Mouse (Mus musculus): Measurements from ENCODE around the gene Tmf1. TPM values are rescaled to one million over a fixed set of nuclear protein-coding genes. Genes with fewer than 3 reads are reported as not detected.

Tmf1 gene
- polyA plus RNA-seq, 1 experiment from 2014 or later, result 31.1 TPM

DNA sequence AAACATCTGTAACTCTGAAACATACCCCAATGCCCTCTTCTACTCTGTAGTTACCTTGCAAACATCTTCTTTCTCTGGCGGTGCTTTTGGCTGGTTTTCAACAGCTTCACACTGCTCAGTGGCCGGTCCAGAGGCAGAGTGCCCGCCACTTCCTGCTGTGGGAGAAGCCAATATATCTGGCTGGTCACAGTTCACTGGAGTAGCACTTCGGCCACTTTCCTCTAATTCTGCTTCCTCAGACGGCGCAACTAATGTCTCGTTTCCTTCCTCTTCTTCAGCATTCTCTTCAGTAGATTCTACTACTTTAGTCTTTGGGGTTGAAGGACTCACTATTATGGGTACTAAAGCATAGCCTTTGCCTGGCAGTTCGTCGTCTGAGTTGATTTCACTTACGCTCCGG, 3.2 kb downstream of the Tmf1 start:
- Histone ChIP-seq H3K4me1 (ENCODE audit: control insufficient read depth, insufficient read depth, low read length) (0 out of 2 replicates have a peak, but pooled peaks cover 4% of the 10 kb centered on the region), H3K27me3 (ENCODE audit: control insufficient read depth, insufficient read depth, low read length) (no peaks in the 10 kb centered on the region), H3K27ac (replicated peaks; ENCODE audit: low read depth, low read length) (no peak overlapping the region), H3K36me3 (ENCODE audit: control insufficient read depth, insufficient read depth, low read length) (peaks cover 13% of the 10 kb centered on the region; the same call in 1 of the 2 replicates), H3K9ac (ENCODE audit: low read length) (no peak overlapping the region), H3K4me3 (ENCODE audit: low read depth, low read length) (no peak overlapping the region), H3K4me2 (ENCODE audit: low read depth, severe bottlenecking) (no peak overlapping the region), H3K9me3 (ENCODE audit: control insufficient read depth, low read length) (no peaks in the 10 kb centered on the region)
- ATAC-seq (ENCODE audit: insufficient number of reproducible peaks, low FRiP score, low TSS enrichment, low read depth) (no peak), DNase-seq (ENCODE audit: low spot score) (no peak)
- 89% methylated on average over 11 of the region's 11 CpGs for WGBS

DNA sequence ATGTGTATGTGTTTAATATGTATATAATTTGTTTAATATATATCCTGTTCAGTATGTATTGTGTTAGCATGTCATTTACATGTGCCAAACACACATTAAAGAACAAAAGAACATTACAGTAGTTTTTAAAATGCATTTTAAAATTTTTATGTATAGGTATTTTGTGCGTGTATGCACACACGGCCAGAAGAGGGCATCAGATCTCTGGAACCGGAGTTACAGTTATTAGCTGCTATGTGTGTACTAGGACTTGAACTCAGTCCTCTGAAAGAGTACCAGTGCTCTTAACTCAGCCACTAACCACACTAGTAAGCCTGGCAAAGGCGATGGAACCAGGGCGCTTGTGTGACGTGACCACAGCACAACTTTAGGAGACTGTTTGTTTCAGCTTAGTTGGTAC, 28.8 kb downstream of the Tmf1 start:
- Histone ChIP-seq H3K9me3 (ENCODE audit: control insufficient read depth, low read length) (no peaks in the 10 kb centered on the region), H3K4me2 (ENCODE audit: low read depth, severe bottlenecking) (no peak overlapping the region), H3K27ac (replicated peaks; ENCODE audit: low read depth, low read length) (no peak overlapping the region), H3K27me3 (ENCODE audit: control insufficient read depth, insufficient read depth, low read length) (no peaks in the 10 kb centered on the region), H3K4me1 (ENCODE audit: control insufficient read depth, insufficient read depth, low read length) (no peaks in the 10 kb centered on the region; the same call in 1 of the 2 replicates), H3K4me3 (ENCODE audit: low read depth, low read length) (no peak overlapping the region), H3K36me3 (ENCODE audit: control insufficient read depth, insufficient read depth, low read length) (no peaks in the 10 kb centered on the region), H3K9ac (ENCODE audit: low read length) (no peak overlapping the region)
- DNase-seq (ENCODE audit: low spot score) (no peak), ATAC-seq (ENCODE audit: insufficient number of reproducible peaks, low FRiP score, low TSS enrichment, low read depth) (no peak)
- 83% methylated on average over 6 of the region's 6 CpGs for WGBS

DNA sequence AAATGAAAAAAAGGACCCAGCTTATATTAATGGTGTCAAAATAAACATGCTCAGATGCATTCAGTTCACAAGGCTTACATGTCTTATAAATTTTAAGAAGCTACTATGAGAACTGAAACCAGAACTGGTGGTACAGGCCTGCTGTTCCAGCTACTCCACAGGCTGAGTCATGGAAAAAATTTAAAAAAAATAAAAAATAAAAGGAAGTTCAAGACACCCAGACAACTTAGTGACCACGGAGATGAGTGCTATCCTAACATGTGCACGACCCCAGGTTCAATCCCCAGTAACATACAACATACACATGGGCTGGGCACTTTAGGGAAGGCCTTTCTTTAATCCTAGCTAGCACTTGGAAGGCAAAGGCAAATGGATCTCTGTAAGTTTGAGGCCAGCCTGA, 29.2 kb downstream of the Tmf1 start:
- Histone ChIP-seq H3K9ac (ENCODE audit: low read length) (no peak overlapping the region), H3K4me2 (ENCODE audit: low read depth, severe bottlenecking) (no peak overlapping the region; the same call in 1 of the 2 replicates), H3K27ac (replicated peaks; ENCODE audit: low read depth, low read length) (no peak overlapping the region), H3K4me1 (ENCODE audit: control insufficient read depth, insufficient read depth, low read length) (peaks cover 1% of the 10 kb centered on the region), H3K36me3 (ENCODE audit: control insufficient read depth, insufficient read depth, low read length) (no peaks in the 10 kb centered on the region), H3K9me3 (ENCODE audit: control insufficient read depth, low read length) (no peaks in the 10 kb centered on the region), H3K27me3 (ENCODE audit: control insufficient read depth, insufficient read depth, low read length) (no peaks in the 10 kb centered on the region), H3K4me3 (ENCODE audit: low read depth, low read length) (no peak overlapping the region)
- WGBS, result 76% methylated on average over 2 of the region's 2 CpGs
- no peak for DNase-seq (ENCODE audit: low spot score)
- ATAC-seq (ENCODE audit: insufficient number of reproducible peaks, low FRiP score, low TSS enrichment, low read depth), result no peak

DNA sequence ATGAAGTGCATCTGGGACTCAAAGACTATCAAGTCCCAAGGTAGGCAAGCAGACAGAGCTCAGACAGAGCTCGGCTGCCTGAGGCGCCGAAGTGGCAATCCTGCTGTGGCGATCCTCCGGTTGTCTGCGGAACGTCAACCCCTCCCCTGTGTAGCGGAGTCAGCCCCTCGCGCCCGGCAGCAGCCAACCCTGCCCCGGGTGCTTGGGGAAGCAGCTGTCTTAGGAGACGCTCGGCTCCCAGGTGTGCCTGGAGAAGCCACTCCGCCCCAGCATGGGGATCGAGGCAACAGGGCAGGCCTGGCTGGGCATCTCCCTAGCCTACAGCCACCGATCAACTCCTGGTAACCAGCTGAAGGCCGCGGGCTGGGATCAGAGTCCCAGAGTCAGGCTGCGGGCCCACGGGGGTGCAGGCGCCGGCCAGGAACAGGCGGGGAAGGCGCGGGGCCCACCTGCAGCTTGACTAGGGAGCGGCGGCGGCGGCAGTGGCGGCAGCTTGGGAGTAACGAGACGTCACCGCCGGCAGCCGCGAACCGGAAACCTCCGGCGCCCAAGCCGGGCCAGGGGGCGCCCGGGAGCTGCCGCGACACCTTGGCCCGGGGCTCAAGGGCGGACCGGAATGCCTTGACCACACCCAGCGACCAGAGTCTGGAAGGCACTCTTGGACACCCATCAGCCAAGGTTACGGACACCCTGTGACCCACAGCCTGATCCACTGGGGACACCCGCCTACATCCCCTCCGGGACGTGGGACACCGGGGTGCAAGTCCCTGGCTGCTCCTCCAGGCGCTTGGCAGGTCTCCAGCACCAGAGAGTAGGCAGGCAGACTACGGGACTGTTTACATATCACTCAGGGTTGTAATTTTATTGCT, 30.3 kb downstream of the Tmf1 start, which contains the start of gene Eogt:
Gene Eogt, minus strand, starts transcription at position 800 of the 869 bp plus-strand sequence.
- WGBS, result 0% methylated on average over 53 of the region's 56 CpGs
- Histone ChIP-seq H3K27me3 (ENCODE audit: control insufficient read depth, insufficient read depth, low read length) (no peaks in the 10 kb centered on the region), H3K36me3 (ENCODE audit: control insufficient read depth, insufficient read depth, low read length) (no peaks in the 10 kb centered on the region), H3K27ac (replicated peaks; ENCODE audit: low read depth, low read length) (peak within 1 kb of the TSS; percentile 73), H3K4me1 (ENCODE audit: control insufficient read depth, insufficient read depth, low read length) (peaks cover 9% of the 10 kb centered on the region), H3K9ac (ENCODE audit: low read length) (peak within 1 kb of the TSS; percentile 87), H3K9me3 (ENCODE audit: control insufficient read depth, low read length) (no peaks in the 10 kb centered on the region), H3K4me2 (ENCODE audit: low read depth, severe bottlenecking) (peak within 1 kb of the TSS; percentile 99), H3K4me3 (ENCODE audit: low read depth, low read length) (peak within 1 kb of the TSS; percentile 65)
- peak; percentile 68 for ATAC-seq (ENCODE audit: insufficient number of reproducible peaks, low FRiP score, low TSS enrichment, low read depth)
- peak; percentile 77 for DNase-seq (ENCODE audit: low spot score)

DNA sequence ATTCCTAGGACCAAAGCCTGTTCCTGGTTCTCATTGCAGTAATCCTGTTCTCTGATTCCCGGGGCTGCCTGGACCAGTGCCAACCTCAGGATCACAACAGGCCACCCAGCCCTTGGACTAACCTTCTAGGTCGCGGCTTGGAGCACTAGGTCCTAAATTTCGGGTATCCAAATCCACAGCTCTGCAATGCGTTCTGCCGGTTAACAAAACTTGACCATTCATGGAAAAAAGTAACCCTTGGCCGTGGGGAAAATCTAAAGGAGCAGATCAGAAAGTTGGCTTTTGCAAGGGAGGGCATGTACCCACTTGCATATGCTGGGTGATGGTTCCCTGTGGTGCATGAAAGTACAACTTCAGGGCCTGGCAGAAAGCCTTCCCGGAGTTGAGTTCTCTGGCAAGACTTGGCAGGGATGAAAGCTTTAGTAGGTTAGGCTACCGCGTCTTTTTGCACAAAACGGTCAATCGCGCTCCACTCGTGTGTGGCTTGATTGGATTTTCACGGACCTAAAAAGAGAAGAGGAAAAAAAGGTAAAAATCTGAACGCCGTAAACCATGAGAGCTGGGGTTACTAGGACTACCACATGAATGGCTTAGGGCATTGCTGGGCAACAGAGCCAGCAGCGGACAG, 31.1 kb downstream of the Tmf1 start:
- H3K27me3 ChIP-seq (ENCODE audit: control insufficient read depth, insufficient read depth, low read length), result no peaks in the 10 kb centered on the region
- H3K9me3 ChIP-seq (ENCODE audit: control insufficient read depth, low read length), result no peaks in the 10 kb centered on the region
- H3K4me3 ChIP-seq (ENCODE audit: low read depth, low read length), result peak overlapping the region; percentile 65
- H3K4me2 ChIP-seq (ENCODE audit: low read depth, severe bottlenecking), result peak overlapping the region; percentile 99
- H3K9ac ChIP-seq (ENCODE audit: low read length), result peak overlapping the region; percentile 87
- no peak overlapping the region for H3K27ac ChIP-seq (replicated peaks; ENCODE audit: low read depth, low read length)
- DNase-seq (ENCODE audit: low spot score), result peak; percentile 66
- ATAC-seq (ENCODE audit: insufficient number of reproducible peaks, low FRiP score, low TSS enrichment, low read depth), result no peak; the same call in 1 of the 2 replicates
- 12% methylated on average over 18 of the region's 18 CpGs for WGBS
- H3K36me3 ChIP-seq (ENCODE audit: control insufficient read depth, insufficient read depth, low read length), result no peaks in the 10 kb centered on the region
- peaks cover 9% of the 10 kb centered on the region for H3K4me1 ChIP-seq (ENCODE audit: control insufficient read depth, insufficient read depth, low read length)

DNA sequence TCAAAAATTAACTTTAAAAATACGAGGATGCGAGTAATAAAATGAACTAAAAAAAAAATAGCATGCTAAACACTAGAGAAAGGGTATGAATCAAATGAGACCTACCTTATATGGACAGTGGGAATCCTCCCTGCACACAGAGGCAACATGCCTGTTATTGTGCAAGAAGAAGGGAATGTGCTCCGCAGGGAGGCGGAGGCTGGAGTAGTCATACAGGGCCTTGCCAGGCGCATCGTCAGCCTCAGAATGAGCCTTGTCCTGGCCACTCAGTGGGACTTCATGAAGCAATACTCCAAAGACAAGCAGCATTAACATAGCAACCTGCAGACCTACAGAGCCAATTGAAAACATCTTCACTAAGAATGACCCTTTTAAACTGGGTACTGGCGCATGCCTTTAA, 33.8 kb downstream of the Tmf1 start:
- ATAC-seq (ENCODE audit: insufficient number of reproducible peaks, low FRiP score, low TSS enrichment, low read depth) (no peak), DNase-seq (ENCODE audit: low spot score) (no peak)
- H3K4me2 ChIP-seq (ENCODE audit: low read depth, severe bottlenecking), result no peak overlapping the region
- WGBS, result 80% methylated on average over 7 of the region's 7 CpGs
- no peak overlapping the region for H3K4me3 ChIP-seq (ENCODE audit: low read depth, low read length)
- H3K9me3 ChIP-seq (ENCODE audit: control insufficient read depth, low read length), result no peaks in the 10 kb centered on the region
- no peaks in the 10 kb centered on the region for H3K36me3 ChIP-seq (ENCODE audit: control insufficient read depth, insufficient read depth, low read length)
- H3K27ac ChIP-seq (replicated peaks; ENCODE audit: low read depth, low read length), result no peak overlapping the region
- no peaks in the 10 kb centered on the region for H3K27me3 ChIP-seq (ENCODE audit: control insufficient read depth, insufficient read depth, low read length)
- no peak overlapping the region for H3K9ac ChIP-seq (ENCODE audit: low read length)
- peaks cover 9% of the 10 kb centered on the region for H3K4me1 ChIP-seq (ENCODE audit: control insufficient read depth, insufficient read depth, low read length)

DNA sequence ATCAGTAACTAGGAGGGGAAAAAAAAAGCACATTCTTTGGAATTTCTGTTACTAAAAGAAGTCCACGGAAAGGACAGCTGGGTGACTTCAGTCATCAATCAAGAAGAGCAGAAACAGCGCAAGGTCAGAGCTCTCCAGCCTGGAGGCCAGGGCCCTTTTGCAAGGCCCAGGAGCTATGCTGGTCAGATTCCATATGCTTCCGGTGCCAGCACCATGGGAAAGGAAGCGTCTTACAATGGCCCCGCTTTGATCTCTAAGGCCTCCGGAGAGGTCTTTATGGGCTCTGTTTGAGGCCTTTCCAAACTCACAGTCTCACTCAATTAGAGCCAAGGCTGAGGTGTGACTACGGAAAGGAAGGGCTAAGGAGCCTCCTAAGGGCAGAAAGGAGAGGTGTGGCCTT, 34.6 kb downstream of the Tmf1 start:
- WGBS, result 7% methylated on average over 7 of the region's 7 CpGs
- peak; percentile 55 for DNase-seq (ENCODE audit: low spot score)
- Histone ChIP-seq H3K27ac (replicated peaks; ENCODE audit: low read depth, low read length) (no peak overlapping the region; the same call in 1 of the 2 replicates), H3K9ac (ENCODE audit: low read length) (no peak overlapping the region), H3K4me3 (ENCODE audit: low read depth, low read length) (no peak overlapping the region), H3K9me3 (ENCODE audit: control insufficient read depth, low read length) (no peaks in the 10 kb centered on the region), H3K27me3 (ENCODE audit: control insufficient read depth, insufficient read depth, low read length) (no peaks in the 10 kb centered on the region), H3K4me1 (ENCODE audit: control insufficient read depth, insufficient read depth, low read length) (peaks cover 9% of the 10 kb centered on the region), H3K4me2 (ENCODE audit: low read depth, severe bottlenecking) (no peak overlapping the region), H3K36me3 (ENCODE audit: control insufficient read depth, insufficient read depth, low read length) (no peaks in the 10 kb centered on the region; the same call in 1 of the 2 replicates)
- ATAC-seq (ENCODE audit: insufficient number of reproducible peaks, low FRiP score, low TSS enrichment, low read depth), result no peak

DNA sequence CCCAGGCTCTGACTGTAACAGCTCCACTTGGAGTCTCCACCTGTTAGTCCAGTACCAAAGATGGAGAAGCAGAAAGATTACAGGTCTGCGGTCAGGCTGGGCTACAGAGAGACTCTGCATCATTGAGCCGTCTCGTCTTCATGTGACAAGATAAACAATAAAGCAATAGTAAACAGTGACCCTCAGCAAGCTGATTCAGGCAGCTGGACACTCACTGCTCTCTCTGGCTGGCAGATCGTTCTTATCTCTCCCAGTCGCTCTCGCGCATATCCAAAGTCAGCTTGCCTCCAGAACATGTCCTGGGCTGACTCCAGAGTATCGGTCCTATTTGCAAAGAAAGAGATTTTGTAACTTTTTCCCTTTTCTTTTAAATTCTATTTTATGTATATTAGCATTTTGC, 36.3 kb downstream of the Tmf1 start:
- 90% methylated on average over 8 of the region's 8 CpGs for WGBS
- Histone ChIP-seq H3K9ac (ENCODE audit: low read length) (no peak overlapping the region), H3K27ac (replicated peaks; ENCODE audit: low read depth, low read length) (no peak overlapping the region), H3K4me2 (ENCODE audit: low read depth, severe bottlenecking) (no peak overlapping the region), H3K27me3 (ENCODE audit: control insufficient read depth, insufficient read depth, low read length) (no peaks in the 10 kb centered on the region), H3K9me3 (ENCODE audit: control insufficient read depth, low read length) (no peaks in the 10 kb centered on the region), H3K4me3 (ENCODE audit: low read depth, low read length) (no peak overlapping the region), H3K4me1 (ENCODE audit: control insufficient read depth, insufficient read depth, low read length) (peaks cover 9% of the 10 kb centered on the region), H3K36me3 (ENCODE audit: control insufficient read depth, insufficient read depth, low read length) (no peaks in the 10 kb centered on the region; the same call in 1 of the 2 replicates)
- no peak for ATAC-seq (ENCODE audit: insufficient number of reproducible peaks, low FRiP score, low TSS enrichment, low read depth)
- no peak for DNase-seq (ENCODE audit: low spot score)

All from limb, embryonic 11.5 days (tissue).